Mouse (Mus musculus) B cell, adult 67 days (primary cell): ENCODE measurements around the gene Tmem33. TPM values are rescaled to one million over a fixed set of nuclear protein-coding genes. Genes with fewer than 3 reads are reported as not detected.

Experiments
- total RNA-seq, 2 experiments: library from RNA; stranded (reverse); gene quantifications; 4 replicates each; pipeline ENCODE4 v1.2.4; 2023

Tmem33 gene
- 10 to 100 TPM; 60.9 to 70.1 TPM for total RNA-seq

DNA sequence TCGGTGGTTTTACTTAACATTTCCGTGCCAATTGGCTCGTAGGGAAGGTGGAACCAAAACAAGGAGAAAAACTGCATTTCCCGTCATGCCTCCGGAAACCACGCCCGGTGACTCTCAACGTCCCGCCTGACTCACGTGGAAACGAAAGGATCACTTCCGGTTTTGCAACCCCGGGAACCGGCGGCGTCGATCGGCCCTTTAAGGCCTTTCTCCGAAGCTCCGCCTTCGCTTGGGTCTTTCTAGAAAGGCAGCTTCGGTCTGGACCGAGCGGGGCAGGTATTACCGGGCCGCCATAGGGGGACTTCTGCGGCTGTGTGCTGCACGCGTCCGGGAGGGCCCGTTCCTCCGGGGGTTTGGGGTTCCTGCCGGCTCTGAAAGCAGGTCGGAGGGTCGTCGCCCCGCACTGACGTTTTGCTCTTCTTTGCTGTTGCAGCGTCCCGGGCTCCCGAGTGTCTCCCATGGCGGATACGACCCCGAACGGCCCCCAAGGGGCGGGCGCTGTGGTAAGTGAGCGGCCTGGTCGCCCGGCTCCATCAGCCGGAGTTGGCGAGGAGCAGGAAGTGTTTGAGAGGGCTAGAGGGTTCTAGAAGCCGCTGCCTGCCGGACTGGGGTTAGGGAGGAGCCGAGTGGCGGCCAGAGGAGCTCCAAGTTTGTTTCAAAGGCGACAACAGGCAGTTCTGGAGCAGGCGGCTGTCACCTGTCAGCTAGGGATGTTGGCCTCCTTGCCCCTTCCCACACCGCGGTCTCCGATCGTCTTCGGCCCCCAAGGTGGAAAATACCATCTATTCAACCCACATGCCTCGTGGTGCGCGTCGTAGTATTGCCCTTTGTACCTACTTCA, at the start of gene Tmem33:
Gene Tmem33, plus strand, starts transcription at position 35 of the 841 bp plus-strand sequence.

DNA sequence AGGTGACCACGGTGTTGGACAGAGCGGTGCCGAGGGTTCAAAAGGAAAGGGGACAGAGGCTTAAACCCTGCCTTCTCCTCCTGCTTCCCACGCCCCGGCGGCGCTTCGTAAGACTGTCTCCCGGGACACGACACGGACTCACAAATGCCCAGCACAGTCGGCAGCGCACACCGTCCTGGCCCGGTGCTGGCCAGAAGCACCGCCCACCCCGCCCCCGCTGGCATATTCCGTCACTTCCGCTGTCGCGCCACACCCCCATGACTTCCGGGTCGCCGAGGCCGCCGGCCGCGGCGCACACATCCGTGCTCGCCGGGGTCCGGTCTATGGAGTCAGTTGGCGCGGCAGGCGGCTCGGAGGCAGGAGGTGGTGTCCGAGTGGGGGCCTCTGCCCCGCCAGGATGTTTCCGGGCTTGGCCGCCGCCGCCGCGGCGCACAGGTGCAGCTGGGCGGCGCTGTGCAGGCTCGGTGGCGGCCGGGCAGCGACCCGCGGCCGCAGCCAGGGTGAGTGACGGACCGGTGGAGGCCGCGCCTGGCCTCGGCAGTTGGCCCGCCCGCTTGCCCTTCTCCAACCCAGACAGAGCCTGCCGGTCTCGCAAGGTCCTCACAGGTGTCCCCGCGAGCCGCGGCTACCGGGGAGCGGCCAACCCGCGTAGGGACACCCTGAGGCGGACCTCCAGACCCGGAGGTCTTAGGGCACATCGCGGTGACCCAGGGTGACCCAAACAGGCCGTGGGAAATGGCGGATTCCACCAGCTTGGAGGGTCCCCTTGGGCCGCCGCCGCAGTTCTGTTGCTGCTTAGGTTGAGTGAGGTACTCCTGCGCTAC, 46.5 kb downstream of the Tmem33 start, which contains the start of gene Slc30a9:
Gene Slc30a9, plus strand, starts transcription at position 258 of the 824 bp plus-strand sequence.

Other genes starting within 250 kb of the Tmem33 start
- gene Phox2b, start 161.3 kb upstream of the Tmem33 start, total RNA-seq: not detected
- gene Slc30a9, start 46.4 kb downstream of the Tmem33 start, total RNA-seq: 10 to 100 TPM; 73.3 to 73.7 TPM
- gene Bend4, start 167.7 kb downstream of the Tmem33 start, total RNA-seq: under 1 TPM; 0.52 to 0.56 TPM